Mouse (Mus musculus) liver, embryonic 14.5 days (tissue): ENCODE measurements at regions not wholly inside any gene's neighbourhood (a gene's known extent, or its start where the extent isn't known, plus 50 kb on each side); places are given as distances from the start of the nearest gene placed in this dataset.

ENCODE experiments used
- CTCF ChIP-seq: IDR thresholded peaks from 2 replicates; pipeline ENCODE4 v1.5.1; 2016; ENCODE audit warnings: antibody characterized with exemption, low read depth, control low read depth
- EP300 ChIP-seq: IDR thresholded peaks from 2 replicates; pipeline ENCODE4 v1.6.1; 2016; ENCODE audit warnings: antibody characterized with exemption, low read depth

DNA sequence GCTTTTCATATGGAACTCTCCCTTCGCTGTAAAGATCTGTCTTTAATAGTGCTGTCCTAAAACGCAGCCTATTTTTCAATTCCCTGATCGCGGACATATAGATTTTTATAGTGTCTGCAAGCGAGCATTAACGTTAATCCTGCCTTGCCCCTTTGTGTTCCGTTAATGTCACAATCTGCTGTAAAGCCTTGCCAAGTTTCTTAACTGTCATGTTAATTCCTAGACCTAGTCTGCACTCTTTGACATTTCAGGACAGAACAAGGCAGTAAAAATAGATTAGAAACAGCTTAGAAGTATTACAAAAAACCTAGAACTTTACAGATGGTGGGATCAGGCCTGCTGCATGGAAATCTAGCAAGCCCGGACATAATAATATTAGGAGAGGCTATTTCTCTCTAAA is 410.6 kb downstream of the Zfp536 start:
- no peak for TF ChIP-seq CTCF
- no peak for TF ChIP-seq EP300
